Mouse (Mus musculus): ENCODE measurements at regions not wholly inside any gene's neighbourhood (a gene's known extent, or its start where the extent isn't known, plus 50 kb on each side); places are given as distances from the start of the nearest gene placed in this dataset.

DNA sequence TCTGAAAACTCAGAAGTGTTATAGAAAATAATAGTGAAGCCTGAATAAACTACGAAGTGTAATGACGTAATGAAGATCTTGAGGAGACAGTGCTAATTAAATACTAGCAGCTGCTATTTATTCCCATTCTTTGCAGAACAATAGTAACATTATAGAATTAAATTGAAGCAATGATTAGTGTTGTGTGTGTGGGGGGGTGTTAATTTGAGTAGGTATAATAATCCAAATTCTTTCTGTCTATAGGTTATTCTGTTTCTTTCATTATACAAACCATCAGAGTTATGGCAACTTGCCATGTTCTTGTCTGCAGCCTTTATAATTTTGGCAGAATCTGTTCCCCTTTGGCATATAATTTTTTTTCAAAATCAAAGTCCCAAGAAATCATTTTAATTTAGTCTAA, 203.9 kb upstream of the Kcnj3 start:
- no peak for TF ChIP-seq CTCF (IDR thresholded peaks at IDR 0.05; ENCODE audit: low read depth)
- no peak for TF ChIP-seq EP300 (IDR thresholded peaks at IDR 0.05; ENCODE audit: low read depth)

Data from liver, postnatal 0 days (tissue).